Mouse (Mus musculus) adrenal gland, adult 2 months (tissue): Measurements from ENCODE around the gene Erich4. TPM values are rescaled to one million over a fixed set of nuclear protein-coding genes. Genes with fewer than 3 reads are reported as not detected.
A peak's percentile ranks its signal among the peaks of the same experiment; 100 is the strongest.

Experiments
- DNase-seq: peaks from one replicate; pipeline ENCODE4 v3.0.0; 2021
- polyA plus RNA-seq: library from polyadenylated mRNA; depleted of rRNA; stranded (reverse); fragments of >200 nt; gene quantifications from 2 replicates; pipeline ENCODE4 v1.2.3, GENCODE M21; 2012
- total RNA-seq, 2 experiments: library from RNA; stranded (reverse); gene quantifications; 2 replicates each; pipeline ENCODE4 v1.2.3; 2021

Gene Erich4
- total and polyA plus RNA-seq, 3 experiments: not detected

DNA sequence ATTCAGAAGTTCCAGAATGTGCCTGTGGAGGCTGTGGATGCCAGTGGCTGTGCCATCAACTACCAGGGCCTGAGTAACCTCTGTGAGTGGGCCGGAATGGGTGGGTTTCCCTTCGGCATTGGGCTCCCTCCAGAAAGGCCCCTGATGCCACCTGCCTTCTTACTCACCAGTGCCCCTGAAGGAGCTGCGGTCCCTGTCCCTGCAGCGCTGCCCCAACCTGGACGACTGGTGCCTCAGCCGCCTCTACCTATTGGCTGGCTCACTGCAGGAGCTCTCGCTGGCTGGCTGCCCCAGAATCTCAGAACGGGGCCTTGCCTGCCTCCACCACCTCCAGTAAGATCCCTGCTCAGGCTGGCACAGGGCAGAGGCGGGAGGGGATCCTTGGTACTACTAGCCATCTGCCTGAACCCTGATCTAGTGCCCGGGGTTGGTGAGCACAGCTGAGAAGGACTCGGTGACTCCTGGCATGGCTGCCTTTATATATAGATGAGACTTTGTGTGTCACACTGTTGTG, 8.2 kb upstream of the Erich4 start:
- DNase-seq: no peak

DNA sequence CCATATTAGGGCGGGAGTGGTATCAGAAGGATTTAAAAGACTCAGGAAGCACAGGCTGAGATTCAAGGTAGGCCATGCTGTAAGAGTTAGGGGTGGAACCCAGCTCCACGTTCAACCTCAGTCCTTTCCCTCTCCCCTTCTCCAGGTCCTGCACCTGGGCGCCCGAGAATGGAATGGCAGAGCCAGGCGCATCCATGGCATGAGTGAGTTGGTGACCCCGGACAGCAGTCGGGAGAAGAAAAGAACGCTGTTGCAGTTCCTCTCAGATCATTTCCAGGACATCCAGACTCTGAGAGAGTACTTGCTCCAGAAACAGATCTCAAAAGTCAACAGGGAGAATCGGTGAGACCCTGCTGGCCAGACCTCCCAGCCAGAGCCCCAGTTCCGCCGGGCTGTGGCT, 5.1 kb upstream of the Erich4 start:
- DNase-seq: no peak

DNA sequence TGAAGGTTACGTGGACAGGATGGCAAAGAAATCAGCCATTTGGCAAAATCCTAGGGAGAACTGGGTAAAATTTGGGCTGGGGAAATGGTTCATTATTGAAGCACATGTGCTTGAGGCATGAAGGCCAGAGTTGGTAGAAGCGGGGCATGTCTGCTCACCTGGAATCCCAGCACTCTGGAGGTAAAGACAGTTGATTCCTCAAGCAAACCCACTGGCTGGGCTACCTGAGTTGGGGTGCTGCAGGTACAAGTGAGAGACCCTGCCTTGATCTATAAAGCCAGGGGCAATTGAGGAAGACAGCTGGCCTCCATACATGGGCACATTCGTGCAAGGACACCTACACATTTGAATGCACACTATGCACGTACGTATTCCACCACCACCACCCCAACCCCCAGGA, 4.4 kb upstream of the Erich4 start:
- DNase-seq: no peak

DNA sequence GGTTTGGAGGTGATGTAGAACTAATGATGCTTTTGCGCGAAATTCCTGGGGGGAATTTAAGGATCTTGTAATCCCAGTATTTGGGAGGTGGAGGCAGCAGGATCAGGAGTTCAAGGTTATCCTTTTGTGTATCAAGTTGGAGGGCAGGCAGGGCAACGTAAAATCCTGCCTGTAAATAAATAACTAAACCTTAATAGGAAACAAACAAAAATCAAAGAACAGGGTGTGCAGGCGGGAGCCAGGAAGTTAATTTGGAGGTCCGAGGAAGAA, 4.0 kb upstream of the Erich4 start:
- no peak for DNase-seq

DNA sequence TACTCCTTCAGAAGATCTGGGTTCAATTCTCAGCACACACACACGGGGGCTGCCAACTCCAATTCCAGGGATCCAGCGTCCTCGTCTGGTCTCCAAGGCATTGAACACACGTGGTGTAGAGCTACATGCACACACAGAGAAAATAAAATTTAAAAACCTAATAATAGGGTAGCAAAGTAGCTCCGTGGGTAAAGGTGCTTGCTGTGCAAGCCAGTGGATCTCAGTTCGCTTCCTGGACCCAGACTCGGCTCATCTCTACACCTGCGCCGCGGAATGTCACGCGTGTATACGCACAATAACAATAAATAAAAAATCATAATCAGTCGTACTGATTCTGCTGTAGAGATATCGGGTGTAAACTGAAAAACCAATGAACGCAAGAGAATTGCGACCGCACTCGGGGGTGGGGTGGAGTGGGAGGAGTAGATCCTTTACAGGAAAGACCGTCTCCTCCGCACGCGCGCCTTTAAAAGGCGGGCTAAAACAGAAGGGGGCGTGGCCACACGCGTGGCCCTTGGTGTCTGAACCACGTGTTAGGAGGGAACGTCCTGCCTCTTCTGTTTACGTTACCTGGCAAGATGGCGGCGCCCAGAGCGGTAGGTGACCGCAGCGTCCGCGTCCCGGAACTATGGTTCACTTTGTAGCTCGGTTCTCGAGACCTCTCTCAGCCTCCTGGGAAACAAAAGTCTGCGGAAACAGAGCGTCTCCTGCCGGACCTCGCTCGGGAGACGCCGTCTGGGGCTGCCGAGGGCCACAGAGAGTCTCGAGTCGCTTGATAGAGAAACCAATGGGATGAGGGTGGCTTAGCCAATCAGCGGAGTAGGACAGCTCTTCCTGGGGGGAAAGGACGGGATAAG, 3.4 kb upstream of the Erich4 start, which contains the start of gene Dmac2:
Gene Dmac2 (plus strand): TSS at position 550 of the 857 bp plus-strand sequence.
- peak; percentile 96 for DNase-seq

DNA sequence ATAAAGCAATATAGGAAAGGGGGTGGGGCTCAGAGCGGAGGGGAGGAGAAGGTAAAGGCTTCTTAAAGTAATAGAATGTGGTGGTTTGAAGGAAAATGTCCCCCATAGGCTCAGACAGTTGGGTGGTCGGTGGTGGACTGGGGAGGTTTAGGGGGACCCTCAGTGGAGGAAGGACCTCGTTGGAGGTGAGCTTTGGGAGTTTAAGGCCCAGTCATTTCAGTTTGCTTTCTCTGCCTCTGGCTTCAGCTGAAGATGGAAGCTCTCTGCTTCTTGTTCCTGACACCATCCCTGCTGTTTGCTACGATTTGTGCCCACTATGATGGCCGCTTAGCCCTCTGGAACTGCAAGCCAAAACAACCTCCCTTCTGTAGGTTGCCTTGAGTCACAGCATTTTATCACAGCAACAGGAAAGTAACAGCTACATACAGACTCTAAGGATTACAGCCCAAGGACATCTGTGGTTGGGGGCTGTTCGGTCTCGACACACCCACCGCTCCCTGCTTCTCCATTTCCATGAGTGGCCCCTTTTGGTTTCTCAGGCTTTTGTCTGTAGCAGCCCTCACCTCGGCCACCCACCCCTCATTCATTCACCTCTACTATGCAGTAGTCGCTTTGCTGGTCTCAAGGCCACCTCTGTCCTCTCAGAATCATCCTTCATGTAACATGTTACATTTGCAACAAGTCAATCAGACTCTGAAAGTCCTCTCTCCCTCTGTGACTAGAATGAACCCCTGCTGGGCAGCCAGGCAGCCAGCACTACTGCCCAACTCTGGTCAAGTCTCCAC, 1.9 kb upstream of the Erich4 start:
- DNase-seq: no peak

DNA sequence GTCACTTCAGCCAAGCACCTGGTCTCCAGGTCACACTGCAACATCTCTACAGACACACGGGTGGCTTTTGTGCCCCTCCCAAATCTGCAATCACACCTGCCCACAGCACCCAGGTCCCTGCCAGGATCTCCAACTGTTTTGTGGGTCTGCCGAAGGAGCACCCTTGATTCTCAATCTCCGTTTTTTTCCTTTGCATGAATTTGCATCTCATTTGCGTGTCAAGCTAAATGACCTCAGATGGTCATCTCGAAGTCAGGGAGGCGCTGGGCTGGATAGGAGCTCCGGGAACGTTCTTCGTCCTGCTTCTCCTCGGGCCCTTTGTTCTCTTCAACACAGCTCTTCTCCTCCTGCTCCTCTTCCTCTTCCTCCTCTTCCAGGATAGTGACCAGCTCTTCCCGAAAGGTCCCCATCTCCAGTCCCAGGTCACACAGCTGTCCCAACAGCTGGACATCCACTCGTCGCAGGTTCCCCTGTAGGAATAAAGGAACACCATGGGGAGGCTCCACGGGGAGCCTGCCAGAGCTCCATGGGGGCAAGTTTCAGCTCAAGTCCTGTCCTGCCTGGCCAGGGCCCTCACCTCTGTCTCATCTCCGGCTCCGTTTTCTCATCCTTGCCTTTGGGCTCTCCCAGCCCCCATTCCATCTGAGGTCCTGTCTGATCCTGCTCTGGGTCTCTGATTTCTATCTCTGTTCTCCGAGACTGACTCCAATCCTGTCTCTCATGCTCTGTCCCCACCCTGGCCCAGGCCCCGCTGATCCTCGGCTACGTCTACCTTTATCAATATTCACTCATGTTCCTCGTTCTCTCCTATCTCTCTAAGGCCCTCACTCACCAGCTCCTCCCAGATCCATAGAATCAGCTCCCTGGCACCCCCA, 624 bp downstream of the Erich4 start:
- no peak for DNase-seq

DNA sequence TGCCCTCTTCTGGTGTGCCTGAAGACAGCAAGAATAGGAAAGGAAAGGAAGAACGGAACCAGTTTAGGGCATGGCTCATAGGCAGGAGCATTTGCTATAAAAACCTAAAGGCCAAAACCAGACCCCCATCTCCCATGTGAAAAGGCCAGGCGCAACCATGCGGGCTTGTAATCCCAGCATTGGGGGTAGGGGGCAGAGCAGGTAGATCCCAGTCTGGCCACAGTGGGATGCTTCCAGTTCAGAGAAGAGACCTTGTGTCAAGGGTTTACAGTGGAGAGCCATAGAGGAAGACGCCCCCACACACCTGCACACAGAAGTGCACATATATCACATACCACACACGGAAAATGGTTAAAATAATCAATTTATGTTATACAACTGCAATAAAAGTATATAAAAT, 1.6 kb downstream of the Erich4 start:
- DNase-seq: no peak

DNA sequence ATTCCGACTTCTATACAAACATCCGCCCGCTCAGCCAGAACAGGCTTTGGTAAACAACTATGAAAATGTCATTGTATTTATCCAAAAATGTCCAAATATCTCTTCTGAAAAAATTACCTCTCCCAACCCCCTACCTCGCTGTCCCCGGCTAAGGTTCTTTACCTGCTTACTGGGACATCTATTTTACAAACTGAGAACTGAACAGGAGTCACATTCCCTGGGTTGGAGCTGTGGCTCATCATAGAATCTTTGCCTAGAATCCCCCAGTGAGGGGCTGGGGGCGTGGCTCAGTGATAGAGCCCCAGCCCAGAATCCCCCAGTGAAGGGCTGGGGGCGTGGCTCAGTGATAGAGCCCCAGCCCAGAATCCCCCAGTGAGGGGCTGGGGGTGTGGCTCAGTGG, 4.2 kb downstream of the Erich4 start:
- DNase-seq: no peak

DNA sequence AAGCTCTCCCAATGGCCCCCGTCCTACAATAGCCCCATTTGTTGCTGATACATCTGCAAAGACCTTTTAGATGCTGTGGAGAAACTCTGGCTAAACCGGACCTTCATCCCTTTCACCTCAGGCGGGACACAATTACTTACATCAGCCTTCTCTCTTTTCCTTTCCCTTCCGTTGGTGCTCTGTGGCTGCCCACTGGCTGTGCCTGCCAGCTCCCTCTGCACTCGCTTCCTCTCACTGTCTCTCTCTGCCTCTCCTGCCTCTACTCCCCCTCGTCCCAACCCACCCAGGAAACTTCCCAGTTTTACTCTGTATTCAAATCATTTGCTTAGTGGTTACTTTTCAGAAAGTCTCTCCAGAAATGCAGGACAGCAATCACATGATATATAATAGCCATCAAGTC, 5.6 kb downstream of the Erich4 start:
- no peak for DNase-seq

DNA sequence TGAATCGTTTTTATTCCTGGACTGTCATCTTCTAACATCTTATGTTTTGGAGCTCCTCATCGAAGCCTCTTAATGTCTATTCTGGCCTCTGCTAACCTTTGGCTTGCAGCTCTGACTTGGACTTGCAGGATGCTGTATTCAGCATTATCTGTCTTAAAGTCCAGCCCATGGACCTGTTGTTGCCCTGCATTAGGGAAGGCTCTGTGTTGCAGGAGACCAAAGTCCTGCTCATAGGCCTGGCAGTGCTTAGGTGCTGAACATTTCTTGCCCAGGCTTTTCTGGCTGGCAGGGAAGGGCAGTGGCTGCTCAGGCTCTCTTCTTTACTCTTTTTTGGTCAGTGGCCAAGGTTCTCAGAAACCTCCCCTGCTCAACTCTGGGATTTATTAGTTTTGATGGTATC, 8.5 kb downstream of the Erich4 start:
- no peak for DNase-seq

DNA sequence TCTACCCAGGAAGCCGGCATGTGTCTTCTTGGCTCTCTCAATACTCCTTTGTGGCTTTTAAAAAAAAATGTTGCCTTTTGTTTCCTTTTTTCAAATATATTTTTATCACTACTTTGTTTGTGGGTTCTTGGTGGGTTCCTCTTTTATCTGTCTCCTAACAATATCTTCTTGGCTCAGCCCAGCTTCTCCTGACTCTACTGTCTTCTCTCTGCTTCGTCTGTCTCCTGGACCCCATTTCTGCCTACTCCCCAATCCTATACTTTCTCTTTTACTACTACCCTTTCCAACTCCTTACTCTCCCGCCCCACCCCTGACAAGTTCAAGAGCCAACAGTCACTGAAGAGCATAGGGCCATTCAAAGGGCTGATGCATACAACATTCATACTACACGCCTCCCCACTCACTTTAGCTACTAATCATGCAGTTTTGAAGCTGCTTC, 9.0 kb downstream of the Erich4 start:
- no peak for DNase-seq

DNA sequence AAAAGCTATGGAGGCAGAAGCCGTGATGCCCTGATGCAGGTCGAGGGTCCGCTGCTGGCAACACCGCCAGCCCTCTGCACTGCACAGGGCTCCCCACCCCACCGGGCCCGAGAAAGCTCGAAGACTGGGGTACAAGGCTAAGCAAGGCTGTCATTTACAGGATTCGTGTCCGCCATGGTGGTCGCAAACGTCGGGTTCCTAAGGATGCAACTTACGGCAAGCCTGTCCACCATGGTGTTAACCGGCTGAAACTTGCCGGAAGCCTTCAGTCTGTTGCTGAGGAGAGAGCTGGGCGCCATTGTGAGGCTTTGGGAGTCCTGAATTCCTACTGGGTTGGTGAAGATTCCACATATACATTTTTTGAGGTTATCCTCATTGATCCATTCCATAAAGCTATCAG, 14.3 kb downstream of the Erich4 start:
- DNase-seq: no peak

DNA sequence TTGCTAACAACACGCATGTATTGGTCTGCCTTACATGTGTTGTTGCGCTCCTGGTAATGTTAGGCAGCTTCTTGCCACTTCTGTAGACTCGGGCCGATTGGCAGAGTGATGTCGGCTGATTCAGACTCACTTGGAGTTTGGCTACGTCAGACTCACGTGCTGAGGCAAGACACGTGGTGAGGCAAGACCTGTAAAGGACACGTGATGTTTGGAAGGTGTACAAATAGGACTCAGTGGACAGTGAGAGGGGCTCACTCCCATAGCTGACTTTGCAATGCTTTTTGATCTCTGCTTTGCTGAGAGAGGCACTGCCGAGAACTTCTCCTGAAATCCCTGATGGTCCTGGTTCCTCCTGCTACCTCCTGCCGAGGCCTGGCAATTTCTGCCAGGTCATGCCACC, 15.0 kb downstream of the Erich4 start:
- DNase-seq: no peak

DNA sequence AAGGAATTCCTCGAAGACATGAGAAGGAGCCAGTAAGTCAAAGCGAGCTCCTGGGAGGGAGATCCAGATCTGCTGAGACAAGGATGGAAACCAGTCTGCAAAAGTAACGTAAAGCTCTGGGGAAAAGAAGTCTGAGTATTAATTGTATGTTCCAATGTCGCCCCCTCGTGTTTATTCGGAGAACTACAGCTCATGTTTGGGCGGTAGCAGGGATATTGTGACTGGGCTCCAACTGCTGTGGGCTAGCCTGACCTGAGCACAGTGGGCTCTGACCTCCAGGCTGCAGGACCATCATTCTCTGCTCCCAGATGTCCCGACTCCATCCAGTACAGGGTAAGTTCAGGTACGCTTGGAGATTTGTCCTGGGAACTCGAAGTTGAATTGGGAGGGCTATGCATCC, 16.0 kb downstream of the Erich4 start:
- peak; percentile 40 for DNase-seq

DNA sequence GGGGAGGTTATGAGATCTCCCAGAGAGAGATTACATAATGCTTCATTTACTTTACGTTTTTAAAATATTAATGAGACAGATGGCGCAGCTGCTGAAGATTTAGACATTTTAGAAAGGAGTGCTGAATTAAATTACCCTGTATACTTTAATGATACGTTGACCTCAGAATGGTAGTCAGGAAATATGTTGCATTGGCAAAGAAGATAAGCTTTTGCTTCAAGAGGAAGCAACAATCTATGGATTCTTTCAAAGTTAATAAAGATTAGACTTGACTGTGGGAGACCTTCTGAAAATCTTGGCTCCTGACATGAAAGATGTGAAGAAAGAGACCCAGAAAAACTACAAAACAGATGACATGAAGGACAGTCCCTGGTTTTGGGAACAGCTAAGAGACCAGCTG, 21.8 kb downstream of the Erich4 start:
- DNase-seq: no peak

DNA sequence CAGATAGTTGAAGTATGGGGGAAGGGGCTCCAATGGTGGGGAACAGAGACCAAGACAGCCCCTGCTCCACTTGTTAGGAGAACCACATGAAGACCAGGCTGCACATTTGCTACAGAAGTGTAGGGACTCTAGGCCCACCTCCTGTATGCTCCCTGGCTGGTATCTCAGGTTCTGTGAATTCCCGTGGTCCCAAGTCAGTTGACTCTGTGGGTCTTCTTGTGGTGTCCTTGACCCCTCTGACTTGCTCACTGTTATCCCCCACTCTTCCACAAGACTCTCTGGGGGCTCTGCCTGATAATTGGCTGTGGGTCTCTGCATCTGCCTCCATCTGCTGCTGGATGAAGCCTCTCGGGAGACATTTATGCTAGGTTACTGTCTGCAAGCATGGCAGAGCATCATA, 24.5 kb downstream of the Erich4 start:
- no peak for DNase-seq

DNA sequence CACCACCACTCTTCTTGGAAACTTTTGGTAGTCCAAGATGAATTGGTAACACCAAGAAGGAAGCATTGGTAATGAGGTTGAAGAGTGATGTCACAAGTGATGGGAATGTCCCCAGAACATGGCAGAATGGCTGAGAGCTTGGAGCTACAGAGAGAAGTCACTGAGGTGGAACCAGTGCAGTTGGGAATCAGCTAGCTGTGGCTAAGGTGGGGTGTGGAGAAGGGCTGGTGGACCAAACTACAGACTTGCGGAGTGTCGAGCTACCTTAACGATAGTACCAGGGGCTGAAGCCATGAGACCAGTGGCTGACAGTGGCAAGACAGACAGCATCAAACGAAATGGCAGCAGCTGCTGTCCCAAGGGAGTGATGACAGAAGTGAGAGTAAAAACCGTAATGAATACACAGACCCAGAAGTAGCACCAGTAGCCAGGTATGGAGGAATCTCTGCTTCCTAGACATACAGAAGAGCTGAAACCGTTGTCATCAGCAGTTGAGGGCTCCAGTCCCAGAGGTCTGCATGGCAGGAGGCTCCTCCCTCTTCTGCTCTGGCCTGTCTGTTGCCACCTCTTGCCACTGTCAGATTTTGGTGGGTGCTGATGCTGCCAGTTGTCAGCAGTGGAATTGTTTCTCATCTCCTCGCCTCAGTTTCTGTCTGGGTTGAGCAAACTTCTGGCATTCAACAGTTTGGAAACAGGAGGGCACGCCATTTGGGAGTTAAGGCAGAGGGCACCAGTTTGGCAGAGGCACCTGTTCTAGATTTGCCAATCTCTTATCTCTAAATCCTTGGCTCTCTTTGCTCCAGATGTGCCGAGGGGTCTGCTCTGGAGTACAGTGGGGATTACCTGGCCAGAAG, 30.1 kb downstream of the Erich4 start:
- DNase-seq: no peak

DNA sequence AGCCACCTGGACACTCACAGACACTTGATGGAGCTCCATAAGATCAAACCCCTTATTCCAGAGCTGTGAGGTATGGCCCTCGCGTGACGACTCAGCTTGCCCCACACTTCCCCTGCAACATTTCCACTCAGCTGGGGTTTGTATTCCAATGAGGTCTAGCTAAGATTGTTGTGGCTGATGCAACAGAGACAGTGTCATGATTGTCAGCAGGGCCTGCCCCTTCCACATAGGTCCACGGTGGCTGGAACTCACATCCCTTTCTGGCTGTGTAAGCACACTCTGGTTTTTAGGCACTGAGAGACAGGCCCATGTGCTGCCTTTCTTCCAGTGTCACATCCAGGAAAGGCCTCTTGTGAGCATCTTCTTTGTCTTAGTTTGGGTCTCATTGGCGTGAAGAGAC, 31.0 kb downstream of the Erich4 start:
- no peak for DNase-seq

DNA sequence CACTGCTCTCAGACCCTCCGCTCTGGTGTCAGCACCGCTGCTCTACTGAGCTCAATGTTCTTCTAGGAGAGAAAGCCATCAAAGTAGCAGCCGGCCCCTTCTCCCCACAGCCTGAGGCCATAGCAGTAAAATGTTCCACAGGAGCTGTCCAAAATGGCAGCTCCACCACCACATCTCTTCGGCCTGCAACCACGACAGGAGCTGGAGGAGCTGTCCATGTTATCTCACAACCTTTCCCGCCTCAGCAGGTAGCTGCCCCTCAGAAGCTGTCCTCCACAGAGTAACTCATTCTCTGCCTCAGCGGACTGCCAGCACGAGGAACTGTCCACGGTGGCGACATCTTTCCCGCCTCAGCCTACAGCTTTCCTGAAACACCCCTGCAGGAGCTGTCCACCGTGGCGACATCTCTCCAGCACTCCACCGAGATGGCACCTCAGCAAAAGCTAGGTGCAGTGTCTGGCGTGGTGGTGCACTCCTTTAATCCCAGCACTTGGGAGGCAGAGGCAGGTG, 33.3 kb downstream of the Erich4 start:
- DNase-seq: no peak

DNA sequence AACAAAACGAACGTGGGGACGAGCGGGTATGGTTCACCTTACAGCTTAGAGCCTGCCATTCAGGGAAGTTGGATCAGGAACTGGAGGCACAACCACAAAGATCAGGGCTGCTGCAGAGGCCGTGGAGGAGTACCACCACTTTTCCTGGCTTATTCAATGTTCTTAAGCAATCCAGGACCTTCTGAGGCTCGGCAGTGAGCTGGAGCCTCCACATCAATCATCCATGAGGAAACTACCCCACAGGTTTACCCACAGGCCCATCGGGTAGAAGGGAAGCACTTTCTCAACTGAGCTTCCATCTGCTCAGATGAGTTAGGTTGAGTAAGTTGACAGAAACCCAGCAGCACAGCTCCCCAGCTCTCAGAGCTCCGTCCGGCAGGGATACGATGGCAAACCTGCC, 36.3 kb downstream of the Erich4 start:
- no peak for DNase-seq
